ENCODE assay signal across 16 mouse cellular contexts in the genomic region with DNA sequence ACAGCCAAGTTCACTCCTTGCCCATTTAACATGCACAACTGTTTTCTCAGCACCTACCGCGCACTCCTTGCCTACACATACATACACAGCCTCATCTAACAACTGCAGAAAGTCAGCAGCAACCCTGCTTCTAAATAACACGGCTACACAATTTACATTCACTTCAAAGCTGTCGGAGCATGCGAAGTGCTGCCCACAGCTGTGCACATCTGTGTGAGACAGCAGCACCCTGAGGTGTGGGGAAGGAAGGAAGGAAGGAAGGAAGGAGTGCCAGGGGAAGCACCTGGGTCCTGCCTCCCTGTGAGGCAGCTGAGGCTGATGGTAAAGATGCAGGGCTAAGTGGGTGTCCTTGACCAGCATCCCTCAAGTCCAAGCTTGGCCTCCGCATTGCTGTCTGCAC.
"Had no signal": no experiment of that assay in that cellular context is flagged by ENCODE, and none has a peak within 500 bp of the region (broad histone marks: within the 10 kb centered on the region; RNA-seq: fewer than 3 reads in every experiment).

No protein-coding gene starts in this region.

- H3K4me3 ChIP-seq: intestine, embryonic 15.5 days; left cerebral cortex, adult 2 months; liver, embryonic 13.5 days; lung, embryonic 15.5 days; megakaryocyte, embryonic 14.5 days; neural tube, embryonic 15.5 days had no signal

- H3K9ac ChIP-seq: intestine, embryonic 15.5 days; liver, embryonic 13.5 days; liver, postnatal 0 days; lung, embryonic 15.5 days; neural tube, embryonic 15.5 days had no signal

- H3K27me3 ChIP-seq: intestine, embryonic 15.5 days; liver, embryonic 13.5 days; lung, embryonic 15.5 days; megakaryocyte, embryonic 14.5 days; neural tube, embryonic 15.5 days had no signal

- H3K36me3 ChIP-seq: intestine, embryonic 15.5 days; liver, embryonic 13.5 days; lung, embryonic 15.5 days; neural tube, embryonic 15.5 days had no signal

- ATAC-seq: intestine, embryonic 15.5 days; liver, postnatal 0 days had no signal

- H3K9me3 ChIP-seq: intestine, embryonic 15.5 days; liver, embryonic 13.5 days; lung, embryonic 15.5 days; megakaryocyte, embryonic 14.5 days; neural tube, embryonic 15.5 days had no signal

- H3K4me2 ChIP-seq: intestine, embryonic 15.5 days; liver, embryonic 13.5 days; lung, embryonic 15.5 days; midbrain, embryonic 11.5 days; neural tube, embryonic 15.5 days had no signal

- H3K27ac ChIP-seq: intestine, embryonic 15.5 days; left cerebral cortex, adult 2 months; liver, embryonic 13.5 days; lung, embryonic 15.5 days; neural tube, embryonic 15.5 days had no signal

- DNase-seq: kidney, adult 18-20 months; kidney, postnatal 10 days; kidney, postnatal 4 days; liver; liver, embryonic 13.5 days; liver, postnatal 0 days; lung, postnatal 14 days; retina, postnatal 1 day; right cerebral cortex, postnatal 4 days; spleen, adult 18-20 months had no signal
